Mouse (Mus musculus) left cerebral cortex, postnatal 25 days (tissue): ENCODE measurements around the gene Thrsp. TPM values are rescaled to one million over a fixed set of nuclear protein-coding genes. Genes with fewer than 3 reads are reported as not detected.
"Not testable (repeated sequence)": the region's sequence is repeated elsewhere in the genome, so short reads cannot be mapped to it uniquely, and the experiment has no call there.

Source experiments
- DNase-seq, 2 experiments: peaks; one replicate each; pipeline ENCODE4 v3.0.0; 2022; ENCODE audit warnings: low spot score in 2 of 2, mixed read lengths in 1 of 2
- intact Hi-C: fragments of 180-260 bp; cut with DNase I; formaldehyde crosslinking; loops from one replicate; pipeline ENCODE4 v1.15.1; 2025
- total RNA-seq, 2 experiments: library from RNA; stranded (reverse); gene quantifications; 2 replicates each; pipeline ENCODE4 v1.2.3; 2021

Gene Thrsp
- total RNA-seq: 10 to 100 TPM; 16.0 to 20.0 TPM

DNA sequence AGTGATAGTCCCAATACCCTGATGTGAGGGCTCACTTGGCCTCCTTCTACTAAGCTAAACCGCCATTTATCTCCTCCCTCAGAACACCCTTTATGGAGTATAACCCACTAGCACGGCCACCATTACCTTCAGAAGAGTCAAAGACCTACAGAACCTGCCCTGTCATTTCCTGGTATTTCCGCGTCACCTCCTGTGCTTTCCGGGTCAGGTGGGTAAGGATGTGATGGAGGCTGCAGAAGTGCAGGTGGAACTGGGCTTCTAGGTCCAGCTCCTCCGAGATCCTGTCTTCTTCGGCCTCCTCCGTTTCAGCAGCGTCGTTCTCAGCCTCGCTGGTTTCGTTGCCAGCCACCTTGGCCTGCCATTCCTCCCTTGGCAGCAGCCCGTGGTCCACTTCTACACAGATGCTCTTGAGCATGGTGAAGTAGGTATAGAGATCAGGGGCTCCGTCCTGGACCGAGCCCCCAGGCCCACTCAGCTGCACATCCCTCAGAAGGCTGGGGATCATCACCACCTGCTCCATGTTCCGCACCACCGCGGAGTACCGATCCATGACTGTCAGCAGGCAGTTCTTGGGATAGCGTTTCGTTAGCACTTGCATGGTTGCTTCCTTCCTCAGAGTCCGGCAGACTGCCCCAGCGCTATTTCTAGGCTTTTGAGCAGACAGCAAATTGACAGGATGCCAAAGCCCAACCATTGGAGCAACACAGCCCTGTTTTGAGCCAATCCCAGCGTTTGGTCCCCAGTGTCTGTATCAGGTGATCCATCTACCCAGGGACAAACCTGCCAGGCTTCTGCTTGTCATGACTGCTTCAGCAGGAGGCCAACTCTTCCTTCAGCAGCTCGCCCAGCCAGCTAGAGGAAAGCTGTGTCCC is at the start of gene Thrsp:
Gene Thrsp (minus strand): TSS at position 825 of the 872 bp plus-strand sequence.
- intact Hi-C loops: no loop called here
- DNase-seq: peak; percentile 68 to 85

DNA sequence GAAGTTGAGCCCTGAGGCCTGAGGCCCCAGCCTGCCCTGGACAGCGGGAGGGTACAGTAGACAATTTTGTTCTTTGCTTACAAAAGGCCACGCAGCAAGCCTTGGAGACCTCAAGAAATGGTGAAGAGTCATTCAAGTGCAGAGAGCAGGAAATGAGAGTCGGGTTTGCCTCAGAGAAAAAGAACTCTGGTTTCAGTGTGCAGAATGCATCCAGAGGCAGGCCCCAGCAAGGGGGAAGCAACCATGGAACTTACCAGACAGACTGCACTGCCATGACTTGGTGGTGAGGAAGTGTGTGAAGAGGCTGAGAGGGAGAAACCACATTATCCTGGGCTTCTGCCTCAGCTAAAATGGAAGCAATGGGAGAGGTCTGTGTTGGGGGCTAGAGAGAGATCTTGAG is 38.0 kb upstream of the Thrsp start:
- intact Hi-C loops: no loop called here
- no peak for DNase-seq

GRCm38 (mm10) chr7:97454795-97455194 is 37.3 kb upstream of the Thrsp start:
- intact Hi-C loops: no loop called here
- DNase-seq: no peak

DNA sequence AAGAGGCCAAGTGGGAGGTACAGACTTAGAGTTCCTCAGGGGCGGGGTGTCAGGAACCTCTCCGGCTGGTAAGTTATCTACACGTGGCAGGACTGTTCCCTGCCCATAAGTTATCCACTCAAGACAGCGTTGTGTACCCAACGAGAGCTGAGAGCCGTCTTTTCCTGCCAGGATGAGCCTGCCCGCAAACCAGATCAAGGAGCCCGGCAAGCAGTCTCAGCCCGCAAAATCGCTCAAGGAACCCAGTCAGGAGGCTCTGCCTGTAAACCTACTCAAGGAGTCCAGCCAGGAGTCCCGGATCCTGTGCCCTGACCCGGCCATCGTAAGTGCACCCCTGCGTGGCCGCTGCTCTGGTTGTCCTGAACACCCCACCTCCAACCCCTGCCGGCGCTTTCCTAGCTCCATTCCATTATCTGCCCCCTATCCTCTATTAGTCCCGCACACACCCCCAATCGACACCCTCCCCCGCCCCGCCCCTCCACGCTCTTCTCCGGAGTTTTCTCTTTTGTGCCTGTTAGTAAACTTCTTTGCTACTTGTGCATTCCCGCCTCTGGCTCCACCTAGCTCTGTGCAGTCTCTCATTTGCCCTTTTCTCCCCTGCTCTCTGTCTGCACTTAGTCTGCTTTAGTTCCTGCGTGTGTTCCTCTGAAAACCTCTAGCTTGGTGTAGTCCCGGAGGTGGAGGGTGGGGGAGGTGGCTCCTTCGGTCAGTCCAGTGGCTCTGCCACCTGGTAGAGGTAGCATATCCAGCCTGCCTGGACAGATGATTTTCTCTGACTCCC is 35.8 kb upstream of the Thrsp start:
- no peak for DNase-seq
- intact Hi-C loops: no loop called here

DNA sequence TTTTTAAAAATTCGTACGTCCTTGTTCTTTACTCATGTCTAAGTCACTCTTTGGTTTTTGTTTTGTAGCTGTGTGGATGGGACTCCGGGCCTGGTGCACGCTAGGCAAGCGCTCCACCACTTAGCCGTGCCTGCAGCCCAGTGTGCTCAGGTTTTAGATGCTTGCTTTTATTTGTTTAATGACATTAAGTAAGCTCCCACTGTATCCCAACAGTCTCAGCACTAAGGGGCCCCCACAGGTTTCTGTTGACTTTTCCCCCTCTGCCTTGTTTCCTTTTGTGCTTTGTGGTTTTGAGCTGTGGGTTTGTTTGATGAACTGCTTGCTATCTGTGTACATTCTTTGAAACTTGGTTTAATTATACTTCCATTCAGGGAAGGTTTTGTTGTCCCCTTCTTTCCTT is 34.7 kb upstream of the Thrsp start:
- no peak for DNase-seq
- intact Hi-C loops: no loop called here

DNA sequence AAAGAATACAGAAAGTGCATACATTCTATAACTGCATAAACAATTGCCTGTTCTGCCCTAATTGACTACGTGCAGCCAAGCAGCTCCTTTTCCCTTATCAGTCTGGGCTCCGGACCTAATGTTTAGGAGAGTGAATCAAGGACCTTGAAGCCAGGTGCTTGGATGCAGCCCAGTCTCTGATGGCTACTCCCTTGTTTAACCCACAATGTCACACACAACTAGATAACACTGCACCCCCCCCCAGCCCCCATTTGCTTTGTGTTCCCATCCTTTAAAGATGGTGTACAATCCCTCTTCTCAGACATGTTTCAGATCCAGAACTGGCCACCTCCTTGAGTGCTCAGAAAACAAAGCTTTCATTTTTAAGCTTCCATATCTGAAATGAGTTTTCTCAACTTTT is 33.5 kb upstream of the Thrsp start, which contains the start of gene Kctd14:
Gene Kctd14 (plus strand): TSS at position 301 of the 400 bp plus-strand sequence.
- DNase-seq, intact Hi-C loops: not testable (repeated sequence)

DNA sequence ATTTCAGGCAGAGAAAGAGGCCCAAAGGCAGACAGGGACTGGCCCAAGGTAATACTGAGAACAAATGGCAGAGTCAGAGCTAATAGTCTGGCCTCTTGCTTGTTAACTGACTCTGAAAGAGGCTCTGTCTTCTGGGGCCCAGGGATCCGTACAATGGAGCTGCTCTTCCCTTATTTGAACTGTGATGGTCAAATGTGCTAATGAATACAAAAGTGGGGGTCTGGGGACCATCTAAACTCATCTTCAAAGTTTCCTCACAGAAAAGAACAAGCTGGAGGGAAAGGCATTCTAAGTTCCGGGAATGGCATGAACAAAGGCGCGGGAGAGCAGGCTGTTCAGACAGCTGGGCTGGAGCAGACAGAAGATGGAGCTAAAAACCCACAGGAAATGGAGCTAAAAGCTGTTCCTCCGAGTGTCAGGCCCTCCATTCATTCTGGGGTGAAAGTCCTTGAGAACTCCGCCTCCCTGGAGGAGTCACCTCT is 29.6 kb upstream of the Thrsp start:
- DNase-seq: peak in 1 of 2 experiments; percentile 49
- intact Hi-C loops: no loop called here

GRCm38 (mm10) chr7:97446171-97446925 is 28.8 kb upstream of the Thrsp start:
- intact Hi-C loops: no loop called here
- peak; percentile 87 to 94 for DNase-seq

- intact Hi-C loops: no loop called here
- DNase-seq: no peak
Measured at GRCm38 (mm10) chr7:97438986-97439385, 21.5 kb upstream of the Thrsp start.

GRCm38 (mm10) chr7:97434517-97434916 is 17.0 kb upstream of the Thrsp start:
- DNase-seq: no peak
- intact Hi-C loops: no loop called here

DNA sequence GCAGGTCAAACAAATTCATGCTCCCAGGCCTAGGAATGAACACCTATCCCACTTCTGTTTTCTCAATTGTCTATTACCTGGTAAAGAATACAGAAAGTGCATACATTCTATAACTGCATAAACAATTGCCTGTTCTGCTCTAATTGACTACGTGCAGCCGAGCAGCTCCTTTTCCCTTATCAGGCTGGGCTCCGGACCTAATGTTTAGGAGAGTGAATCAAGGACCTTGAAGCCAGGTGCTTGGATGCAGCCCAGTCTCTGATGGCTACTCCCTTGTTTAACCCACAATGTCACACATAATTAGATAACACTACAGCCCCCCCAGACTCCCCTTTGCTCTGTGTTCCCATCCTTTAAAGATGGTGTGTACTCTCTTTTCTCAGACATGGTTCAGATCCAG is 16.0 kb upstream of the Thrsp start:
- intact Hi-C loops, DNase-seq: not testable (repeated sequence)

DNA sequence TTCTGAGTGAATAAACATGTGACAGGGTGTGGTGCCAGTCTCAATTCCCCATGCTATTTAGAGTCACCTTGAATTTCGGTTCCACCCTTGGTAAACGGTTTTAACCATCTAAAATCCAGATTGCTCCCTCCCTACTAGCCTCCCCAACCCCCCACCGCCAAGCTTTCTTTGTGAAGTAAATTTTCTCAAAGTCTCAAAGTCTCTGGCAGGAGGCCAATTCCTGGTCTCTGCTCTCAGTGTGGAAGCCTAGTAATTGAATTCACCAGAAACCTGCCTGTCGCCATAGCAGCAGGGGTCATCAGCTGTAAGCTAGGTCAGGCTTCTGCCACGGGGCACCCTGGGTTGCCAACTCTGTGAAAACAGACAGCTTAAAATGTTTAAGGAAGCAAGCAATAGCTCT is 12.2 kb upstream of the Thrsp start:
- no peak for DNase-seq
- intact Hi-C loops: loop anchor here (5.0 kb wide), 1 partner anchor 253 kb away; no protein-coding TSS in a partner anchor

DNA sequence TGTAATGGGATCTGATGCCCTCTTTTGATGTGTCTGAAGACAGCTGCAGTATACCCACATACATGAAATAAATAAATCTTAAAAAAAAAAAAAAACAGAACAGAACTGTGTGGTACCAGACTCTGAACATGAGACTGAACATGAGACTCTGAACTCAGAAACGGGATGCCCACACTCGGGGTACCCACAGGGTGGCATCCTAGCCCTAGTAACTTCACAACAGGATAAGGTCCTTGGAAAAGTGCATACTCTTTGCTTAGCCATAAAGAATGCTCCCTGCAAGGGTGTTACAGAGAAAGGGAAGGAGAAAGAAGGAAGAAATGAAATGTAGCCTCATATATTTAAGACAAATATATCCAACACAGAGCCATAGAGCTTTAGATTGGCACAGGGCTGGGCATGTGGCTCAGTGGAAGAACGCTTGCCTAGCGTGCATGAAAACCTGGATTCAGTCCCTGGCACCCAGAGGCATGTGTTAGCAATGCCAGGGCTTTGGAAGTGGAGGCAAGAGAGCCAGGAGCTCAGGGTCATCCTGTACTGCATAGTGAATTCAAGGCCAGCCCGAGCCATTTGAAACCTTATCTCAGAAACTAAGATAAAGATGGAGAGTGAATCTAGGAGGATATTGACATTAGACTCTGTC is 10.4 kb upstream of the Thrsp start:
- intact Hi-C loops: loop anchor here (5.0 kb wide), 1 partner anchor 254 kb away; no protein-coding TSS in a partner anchor

DNA sequence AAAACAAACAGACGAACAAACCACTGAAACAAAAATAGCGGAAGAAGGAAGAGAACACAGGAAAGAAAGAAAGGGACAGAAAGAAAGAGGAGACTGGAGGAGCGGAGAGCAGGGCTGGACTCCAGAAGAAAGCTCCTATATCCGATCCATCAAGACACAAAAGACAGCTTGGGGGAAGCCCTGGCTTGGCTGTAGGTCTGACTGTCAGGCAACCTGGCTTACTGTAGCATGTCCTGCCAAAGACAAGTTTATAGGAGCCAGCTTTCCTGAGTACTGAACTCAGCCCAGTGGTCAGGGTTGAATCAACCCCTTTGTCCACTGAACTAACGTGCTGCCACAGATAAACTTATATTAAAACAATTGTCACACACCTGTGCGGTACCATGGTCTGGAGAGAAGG is 9.8 kb upstream of the Thrsp start:
- intact Hi-C loops: loop anchor here (5.0 kb wide), 1 partner anchor 255 kb away; no protein-coding TSS in a partner anchor
- no peak for DNase-seq

More for the DNA sequence above, 10.4 kb upstream of the Thrsp start:
- DNase-seq: peak in 1 of 2 experiments; percentile 25

GRCm38 (mm10) chr7:97426566-97426965 is 9.0 kb upstream of the Thrsp start:
- intact Hi-C loops: loop anchor here (5.0 kb wide), 1 partner anchor 256 kb away; no protein-coding TSS in a partner anchor
- peak in 1 of 2 experiments; percentile 42 for DNase-seq

- intact Hi-C loops: loop anchor here (1.0 to 5.0 kb wide), 3 partner anchors 56 to 258 kb away; partner anchors contain the start of genes Aamdc, Ints4 and Rsf1
Measured at GRCm38 (mm10) chr7:97424621-97425245, 7.2 kb upstream of the Thrsp start.

DNA sequence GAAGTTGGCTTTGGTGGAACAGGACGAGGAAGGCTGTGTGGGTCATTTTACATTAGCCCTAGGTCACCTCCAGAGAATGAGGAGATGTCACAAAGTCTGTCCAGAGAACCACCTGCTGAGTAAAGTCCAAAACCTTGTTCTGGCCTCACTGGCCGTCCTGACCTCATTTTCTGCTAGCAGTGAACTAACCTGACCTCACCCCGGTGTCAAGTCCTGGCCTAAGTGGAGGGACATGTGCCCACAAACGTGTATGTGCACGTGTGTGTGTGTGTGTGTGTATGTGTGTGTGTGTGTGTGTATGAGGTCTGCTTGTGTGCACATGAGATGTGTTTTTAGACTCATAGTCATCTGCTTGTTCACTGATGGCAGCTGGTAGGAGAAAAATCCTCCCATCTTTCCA is 6.2 kb upstream of the Thrsp start:
- DNase-seq: no peak
- intact Hi-C loops: loop anchor here (2.0 kb wide), 1 partner anchor 57 kb away; the partner anchor contains the start of gene Ints4

More at GRCm38 (mm10) chr7:97424621-97425245, 7.2 kb upstream of the Thrsp start:
- DNase-seq: peak; percentile 83 to 88

GRCm38 (mm10) chr7:97420958-97421651 is 3.6 kb upstream of the Thrsp start:
- intact Hi-C loops: no loop called here

More at GRCm38 (mm10) chr7:97420958-97421651, 3.6 kb upstream of the Thrsp start:
- no peak for DNase-seq
